Mouse (Mus musculus) cerebellum, adult 11-12 months (tissue): ENCODE measurements around the gene Ankrd44.
A peak's percentile ranks its signal among the peaks of the same experiment; 100 is the strongest.

Experiments used
- DNase-seq: peaks from one replicate; pipeline ENCODE4 v3.0.0; 2022

Ankrd44 gene

GRCm38 (mm10) chr1:54922025-54922574 lies 4.1 kb downstream of the Ankrd44 start:
- DNase-seq: peak; percentile 35

DNA sequence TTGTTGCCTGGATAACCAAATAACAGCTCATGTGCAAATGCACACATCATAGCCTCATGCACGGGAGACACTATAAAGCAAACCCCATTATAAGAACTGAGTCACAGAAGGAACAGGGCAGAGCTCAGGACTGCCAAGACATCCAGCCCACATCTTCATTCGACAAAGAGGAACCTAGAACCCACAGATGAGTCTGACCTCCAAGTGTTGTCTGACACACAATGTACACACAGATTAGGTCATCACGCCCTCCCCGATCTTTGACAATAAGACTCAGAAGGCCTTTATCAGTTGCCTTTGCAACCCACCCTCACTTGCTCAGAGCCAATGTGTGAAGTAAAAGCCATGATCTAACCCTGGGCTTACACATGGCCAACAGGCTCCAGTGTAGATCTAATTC lies 6.1 kb downstream of the Ankrd44 start:
- DNase-seq: no peak

GRCm38 (mm10) chr1:54916456-54916855 lies 9.7 kb downstream of the Ankrd44 start:
- DNase-seq: no peak

DNA sequence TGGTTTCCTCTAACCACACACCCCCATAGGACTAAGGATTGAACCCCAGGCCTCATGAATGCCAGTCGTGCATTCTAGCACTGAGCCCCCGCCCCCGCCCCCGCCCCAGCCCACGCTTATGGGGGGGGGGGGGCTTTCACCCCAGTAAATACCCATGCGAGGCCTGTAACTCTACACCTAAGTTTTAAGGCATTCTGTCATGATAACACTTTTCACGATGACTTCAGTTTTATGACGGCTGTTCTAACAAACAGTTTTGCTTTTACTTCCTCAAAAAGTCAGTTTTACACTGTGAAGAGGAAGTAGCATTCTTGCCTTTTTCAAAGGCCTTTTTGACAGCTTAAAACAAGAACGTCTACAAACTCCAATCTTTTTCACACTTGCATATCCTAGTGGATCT lies 11.8 kb downstream of the Ankrd44 start:
- no peak for DNase-seq

DNA sequence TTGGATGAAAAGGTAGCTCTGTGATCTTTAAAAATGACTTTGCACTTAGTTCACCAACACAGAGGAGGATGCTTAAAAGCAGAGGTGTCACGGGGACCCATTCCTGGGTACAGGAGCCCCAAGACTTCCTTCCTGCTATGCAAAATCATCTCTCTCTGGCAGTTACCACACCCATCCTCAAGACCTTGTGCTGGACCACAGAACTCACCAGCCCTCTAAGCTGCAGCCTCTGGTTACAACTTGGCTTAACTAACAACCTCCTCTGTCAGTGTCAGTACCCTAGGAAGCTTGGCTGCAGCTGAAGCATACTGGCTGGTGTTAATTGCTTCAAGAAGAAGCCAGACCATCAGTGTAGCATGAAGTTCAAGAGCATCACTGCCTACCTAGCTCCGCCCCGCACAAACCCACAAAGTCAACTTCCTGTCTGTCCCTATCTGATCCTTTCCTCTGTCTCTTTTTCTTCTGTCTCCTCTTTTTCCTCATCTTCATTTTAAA lies 12.8 kb downstream of the Ankrd44 start:
- no peak for DNase-seq

DNA sequence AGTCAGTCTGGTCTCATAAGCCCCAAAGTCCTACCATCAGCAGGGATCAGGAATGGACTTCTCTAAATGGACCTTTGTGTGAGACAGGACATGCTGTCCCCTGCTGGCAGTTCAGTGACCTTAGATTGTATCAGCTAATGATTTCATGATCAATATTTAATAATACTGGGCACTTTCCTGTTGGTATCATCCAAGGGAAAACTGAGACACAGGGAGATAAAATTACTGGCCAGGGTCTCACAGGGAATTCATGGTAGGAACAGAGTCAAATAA lies 13.2 kb downstream of the Ankrd44 start:
- no peak for DNase-seq

DNA sequence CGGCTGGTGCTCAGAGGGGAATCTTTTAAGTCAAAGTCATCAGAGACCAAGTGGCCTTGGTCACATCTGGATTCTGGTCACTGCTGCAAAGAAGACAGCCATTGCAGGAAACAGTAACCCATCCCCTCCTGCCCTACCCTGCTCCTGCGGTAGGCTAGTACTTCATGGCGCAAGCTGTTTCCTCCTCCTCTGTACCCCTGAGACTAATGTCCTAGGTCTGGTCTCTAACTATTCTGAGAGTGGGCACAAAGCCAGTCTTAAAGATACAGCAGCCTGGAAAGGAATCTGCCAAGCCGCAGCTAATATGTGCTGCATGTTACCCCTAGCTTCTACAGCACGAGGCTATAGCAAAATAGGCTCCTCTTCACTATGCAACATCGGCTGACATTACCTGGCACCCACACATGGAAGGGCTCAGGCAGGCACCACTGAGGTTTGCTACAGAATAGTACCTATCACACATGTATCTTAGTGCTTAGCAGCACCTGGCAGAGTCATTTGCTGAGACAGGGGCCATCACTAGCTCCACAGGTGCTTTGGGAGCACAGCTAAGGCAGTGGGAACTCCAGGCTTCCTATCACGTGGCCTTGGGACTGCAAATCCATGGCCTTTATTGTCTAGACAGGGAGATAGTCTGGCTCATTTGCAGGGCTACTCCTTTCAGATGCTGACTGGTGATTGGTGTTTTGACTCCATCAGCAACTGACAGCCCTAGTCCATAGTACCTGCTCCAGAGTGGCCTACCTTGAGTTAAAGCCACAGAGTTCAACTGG lies 13.7 kb downstream of the Ankrd44 start:
- no peak for DNase-seq

GRCm38 (mm10) chr1:54911256-54911610 lies 15.0 kb downstream of the Ankrd44 start:
- no peak for DNase-seq

- DNase-seq: no peak
These were observed 15.5 kb downstream of the Ankrd44 start for GRCm38 (mm10) chr1:54910489-54911255.

- no peak for DNase-seq
These were observed 17.4 kb downstream of the Ankrd44 start for GRCm38 (mm10) chr1:54908786-54909185.

DNA sequence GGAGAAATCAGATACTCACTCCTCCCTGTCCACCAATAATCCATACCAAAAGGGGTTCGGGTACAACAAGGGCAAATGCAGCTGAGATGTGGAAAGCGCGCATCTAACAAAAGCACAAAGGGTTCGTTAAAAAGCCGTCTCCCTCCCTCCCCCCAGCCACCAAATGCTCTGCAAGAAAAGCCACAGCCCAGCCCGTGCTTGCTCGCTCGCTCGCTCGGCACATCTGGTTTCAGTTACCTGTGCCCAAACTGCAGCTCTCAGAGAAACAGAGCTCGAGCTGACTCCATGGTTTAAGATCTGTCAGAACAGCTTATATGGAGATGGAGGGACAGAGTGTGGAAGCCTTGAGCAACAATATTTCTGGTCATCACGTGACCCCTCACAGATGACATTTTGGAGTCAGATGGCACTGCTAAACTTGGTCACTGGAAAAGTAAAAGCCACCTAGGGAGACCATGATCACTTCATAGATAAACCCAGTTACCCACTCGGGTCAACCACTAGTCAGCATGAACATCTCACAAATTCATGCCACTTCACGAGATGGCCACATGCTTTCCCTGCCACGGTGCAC lies 19.0 kb downstream of the Ankrd44 start:
- DNase-seq: no peak

GRCm38 (mm10) chr1:54906322-54906721 lies 19.9 kb downstream of the Ankrd44 start:
- DNase-seq: no peak

GRCm38 (mm10) chr1:54905632-54906031 lies 20.6 kb downstream of the Ankrd44 start:
- no peak for DNase-seq

DNA sequence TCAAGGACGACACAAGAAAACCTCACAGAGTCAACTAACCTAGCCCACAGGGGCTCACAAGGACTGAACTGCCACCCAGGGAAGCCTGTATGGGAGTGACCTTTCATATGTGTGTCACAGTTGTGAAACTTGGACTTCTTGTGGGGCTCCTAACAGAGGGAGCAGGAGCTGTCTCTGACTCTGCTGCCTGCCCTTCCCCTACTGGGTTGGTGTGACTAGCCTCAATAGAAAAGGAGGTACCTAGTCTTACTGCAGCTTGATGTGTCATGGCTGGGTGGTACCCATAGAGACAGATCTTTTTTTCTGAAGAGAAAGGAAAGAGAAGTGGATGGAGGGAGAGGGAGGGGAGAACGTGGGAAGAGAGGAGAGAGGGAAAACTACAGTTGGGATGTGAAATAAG lies 22.0 kb downstream of the Ankrd44 start:
- DNase-seq: no peak

DNA sequence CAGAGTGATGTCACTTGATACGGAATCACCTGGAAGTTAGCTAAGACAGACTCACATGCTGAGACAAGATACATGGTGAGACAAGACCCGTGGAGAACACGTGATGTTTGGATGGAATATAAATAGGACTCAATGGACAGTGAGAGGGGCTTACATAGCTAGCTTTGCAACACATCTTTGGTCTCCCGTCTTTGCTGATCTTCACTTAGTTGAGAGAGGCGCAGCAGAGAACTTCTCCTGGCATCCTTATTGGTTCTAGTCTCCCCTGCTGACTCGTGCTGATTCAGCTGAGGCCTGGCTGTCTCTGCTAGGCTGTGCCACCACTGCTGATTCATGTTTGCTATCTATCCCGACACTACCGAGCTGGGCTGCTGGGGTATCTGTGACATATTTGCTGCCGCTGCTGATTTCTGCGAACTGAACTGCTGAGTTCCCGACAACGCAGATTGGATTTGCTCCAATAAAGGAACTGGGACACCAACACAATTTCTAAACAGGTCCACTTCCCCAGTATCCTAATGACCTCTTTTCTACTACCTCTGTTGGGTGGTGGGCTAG lies 23.4 kb downstream of the Ankrd44 start:
- no peak for DNase-seq

- no peak for DNase-seq
These were observed 25.1 kb downstream of the Ankrd44 start for GRCm38 (mm10) chr1:54901084-54901483.

DNA sequence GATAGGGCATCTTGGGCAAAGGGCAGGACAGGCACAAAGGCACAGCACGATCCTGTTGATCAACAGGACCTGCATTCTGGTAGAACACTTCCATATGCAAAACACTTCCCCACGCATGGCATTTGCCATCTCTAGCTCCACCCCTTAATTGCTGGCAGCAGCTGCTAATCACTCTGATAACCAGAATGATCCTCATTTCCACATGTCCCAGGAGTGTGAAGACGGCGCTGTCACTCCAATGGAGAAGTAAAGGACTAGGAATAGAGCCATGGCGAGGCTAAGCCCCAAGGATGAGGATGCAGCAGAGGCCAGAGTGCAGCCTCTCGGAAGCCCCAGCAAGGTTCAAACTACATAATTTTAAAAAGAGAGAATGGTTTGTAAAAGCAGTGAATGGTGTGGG lies 26.9 kb downstream of the Ankrd44 start:
- no peak for DNase-seq

- no peak for DNase-seq
These were observed 27.5 kb downstream of the Ankrd44 start for GRCm38 (mm10) chr1:54898656-54899084.

DNA sequence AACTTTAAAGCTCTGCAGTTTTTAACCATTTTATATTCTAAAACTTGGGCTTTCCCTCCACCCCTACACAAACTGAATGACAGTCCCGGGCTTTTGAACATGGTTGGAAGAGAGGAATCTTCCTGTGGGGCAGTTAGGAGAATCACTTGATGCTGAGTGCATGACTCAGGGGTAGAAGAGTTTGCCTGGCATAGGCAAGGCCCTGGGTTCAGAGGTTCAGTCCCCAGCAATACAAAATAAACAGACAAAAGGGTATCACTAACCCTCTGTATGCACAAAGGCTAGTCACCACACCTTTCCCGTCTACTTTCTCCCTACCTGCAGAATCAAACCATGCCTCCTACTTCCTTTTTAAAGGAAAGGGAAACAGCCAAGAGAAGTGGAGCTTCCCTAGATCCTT lies 28.5 kb downstream of the Ankrd44 start:
- no peak for DNase-seq

- DNase-seq: no peak
These were observed 29.8 kb downstream of the Ankrd44 start for GRCm38 (mm10) chr1:54896109-54897085.

DNA sequence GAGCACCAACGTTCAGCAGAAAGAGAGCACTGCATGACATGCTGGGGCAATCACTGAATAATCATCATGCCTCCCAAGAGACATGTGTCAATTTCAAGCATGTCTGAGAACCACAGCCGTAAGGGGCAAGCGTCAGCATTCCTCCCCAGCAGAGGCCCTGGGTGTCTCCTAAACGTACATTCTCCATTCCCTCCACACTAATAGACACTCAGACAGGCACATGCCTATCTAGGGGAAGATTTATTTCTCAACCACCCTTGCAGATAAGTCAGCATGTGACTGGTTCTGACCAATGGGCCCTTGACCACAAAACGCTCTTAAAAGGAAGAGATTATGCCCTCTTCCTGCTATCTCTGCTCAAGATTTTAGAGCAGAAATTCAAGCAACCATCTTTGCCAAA lies 37.7 kb downstream of the Ankrd44 start:
- no peak for DNase-seq

- no peak for DNase-seq
These were observed 38.3 kb downstream of the Ankrd44 start for GRCm38 (mm10) chr1:54887873-54888272.
